Mouse (Mus musculus): Measurements from ENCODE around the gene Spry1. TPM values are rescaled to one million over a fixed set of nuclear protein-coding genes. Genes with fewer than 3 reads are reported as not detected.
A peak's percentile ranks its signal among the peaks of the same experiment; 100 is the strongest.

Spry1 gene
- total and polyA plus RNA-seq, 2 experiments from 2014 or later, result 5.5 to 40.6 TPM

- peaks cover 9% of the 10 kb centered on the region; the same call in 1 of the 2 replicates for H3K9me3 ChIP-seq (ENCODE audit: low read length)
- no peak overlapping the region for H3K9ac ChIP-seq (replicated peaks; ENCODE audit: low read length)
- no peak overlapping the region for H3K27ac ChIP-seq
- no peak overlapping the region for H3K4me2 ChIP-seq (ENCODE audit: low read depth, low read length)
- peak; percentile 64 for DNase-seq (ENCODE audit: low spot score)
- TF ChIP-seq CTCF (IDR thresholded peaks at IDR 0.05; ENCODE audit: low read depth), result no peak
- 20% methylated on average over 9 of the region's 9 CpGs for WGBS
- peak; percentile 90 for ATAC-seq
- H3K4me3 ChIP-seq (ENCODE audit: low read length), result no peak overlapping the region
- H3K27me3 ChIP-seq (ENCODE audit: insufficient read depth, low read length), result no peaks in the 10 kb centered on the region
- H3K36me3 ChIP-seq (ENCODE audit: insufficient read depth, low read length), result no peaks in the 10 kb centered on the region
- no peaks in the 10 kb centered on the region for H3K4me1 ChIP-seq (ENCODE audit: insufficient read depth, low read length)
These were observed 26.8 kb downstream of the Spry1 start for GRCm38 (mm10) chr3:37666291-37667118.

GRCm38 (mm10) chr3:37667119-37667467 lies 27.3 kb downstream of the Spry1 start:
- TF ChIP-seq CTCF (IDR thresholded peaks at IDR 0.05; ENCODE audit: low read depth), result no peak
- 23% methylated on average over 2 of the region's 2 CpGs for WGBS
- ATAC-seq (no peak), DNase-seq (ENCODE audit: low spot score) (no peak)
- Histone ChIP-seq H3K9ac (replicated peaks; ENCODE audit: low read length) (no peak overlapping the region), H3K27me3 (ENCODE audit: insufficient read depth, low read length) (no peaks in the 10 kb centered on the region), H3K36me3 (ENCODE audit: insufficient read depth, low read length) (no peaks in the 10 kb centered on the region), H3K27ac (no peak overlapping the region), H3K9me3 (ENCODE audit: low read length) (peaks cover 9% of the 10 kb centered on the region; the same call in 1 of the 2 replicates), H3K4me1 (ENCODE audit: insufficient read depth, low read length) (no peaks in the 10 kb centered on the region), H3K4me2 (ENCODE audit: low read depth, low read length) (no peak overlapping the region), H3K4me3 (ENCODE audit: low read length) (no peak overlapping the region)

GRCm38 (mm10) chr3:37667736-37668135 lies 28.0 kb downstream of the Spry1 start:
- H3K27ac ChIP-seq, result no peak overlapping the region
- no peak overlapping the region for H3K9ac ChIP-seq (replicated peaks; ENCODE audit: low read length)
- H3K4me2 ChIP-seq (ENCODE audit: low read depth, low read length), result no peak overlapping the region
- H3K4me3 ChIP-seq (ENCODE audit: low read length), result no peak overlapping the region
- no peaks in the 10 kb centered on the region for H3K27me3 ChIP-seq (ENCODE audit: insufficient read depth, low read length)
- WGBS, result 33% methylated on average over 7 of the region's 7 CpGs
- DNase-seq (ENCODE audit: low spot score) (no peak), ATAC-seq (no peak)
- TF ChIP-seq CTCF (IDR thresholded peaks at IDR 0.05; ENCODE audit: low read depth), result no peak
- H3K36me3 ChIP-seq (ENCODE audit: insufficient read depth, low read length), result no peaks in the 10 kb centered on the region
- peaks cover 9% of the 10 kb centered on the region; the same call in 1 of the 2 replicates for H3K9me3 ChIP-seq (ENCODE audit: low read length)
- H3K4me1 ChIP-seq (ENCODE audit: insufficient read depth, low read length), result no peaks in the 10 kb centered on the region

GRCm38 (mm10) chr3:37668652-37669051 lies 28.9 kb downstream of the Spry1 start:
- H3K4me2 ChIP-seq (ENCODE audit: low read depth, low read length), result no peak overlapping the region
- H3K9ac ChIP-seq (replicated peaks; ENCODE audit: low read length), result no peak overlapping the region
- H3K27ac ChIP-seq, result no peak overlapping the region
- TF ChIP-seq CTCF (IDR thresholded peaks at IDR 0.05; ENCODE audit: low read depth), result no peak
- WGBS, result 85% methylated on average over 12 of the region's 12 CpGs
- DNase-seq (ENCODE audit: low spot score) (no peak), ATAC-seq (no peak)
- peaks cover 3% of the 10 kb centered on the region; the same call in 1 of the 2 replicates for H3K4me1 ChIP-seq (ENCODE audit: insufficient read depth, low read length)
- H3K27me3 ChIP-seq (ENCODE audit: insufficient read depth, low read length), result no peaks in the 10 kb centered on the region
- no peak overlapping the region for H3K4me3 ChIP-seq (ENCODE audit: low read length)
- no peaks in the 10 kb centered on the region for H3K36me3 ChIP-seq (ENCODE audit: insufficient read depth, low read length)
- H3K9me3 ChIP-seq (ENCODE audit: low read length), result peaks cover 9% of the 10 kb centered on the region; the same call in 1 of the 2 replicates

GRCm38 (mm10) chr3:37669100-37669499 lies 29.4 kb downstream of the Spry1 start:
- H3K4me3 ChIP-seq (ENCODE audit: low read length), result no peak overlapping the region
- no peaks in the 10 kb centered on the region for H3K36me3 ChIP-seq (ENCODE audit: insufficient read depth, low read length)
- H3K27me3 ChIP-seq (ENCODE audit: insufficient read depth, low read length), result no peaks in the 10 kb centered on the region
- TF ChIP-seq CTCF (IDR thresholded peaks at IDR 0.05; ENCODE audit: low read depth), result no peak
- H3K27ac ChIP-seq, result no peak overlapping the region
- peaks cover 7% of the 10 kb centered on the region; the same call in 1 of the 2 replicates for H3K4me1 ChIP-seq (ENCODE audit: insufficient read depth, low read length)
- peaks cover 9% of the 10 kb centered on the region; the same call in 1 of the 2 replicates for H3K9me3 ChIP-seq (ENCODE audit: low read length)
- H3K9ac ChIP-seq (replicated peaks; ENCODE audit: low read length), result no peak overlapping the region
- no peak overlapping the region for H3K4me2 ChIP-seq (ENCODE audit: low read depth, low read length)
- 97% methylated on average over 20 of the region's 20 CpGs for WGBS
- no peak for DNase-seq (ENCODE audit: low spot score)
- no peak for ATAC-seq

GRCm38 (mm10) chr3:37672266-37673040 lies 32.7 kb downstream of the Spry1 start:
- 16% methylated on average over 15 of the region's 15 CpGs for WGBS
- no peaks in the 10 kb centered on the region for H3K27me3 ChIP-seq (ENCODE audit: insufficient read depth, low read length)
- no peak overlapping the region for H3K27ac ChIP-seq
- no peak overlapping the region for H3K4me3 ChIP-seq (ENCODE audit: low read length)
- TF ChIP-seq CTCF (IDR thresholded peaks at IDR 0.05; ENCODE audit: low read depth), result no peak
- H3K36me3 ChIP-seq (ENCODE audit: insufficient read depth, low read length), result no peaks in the 10 kb centered on the region
- DNase-seq (ENCODE audit: low spot score) (peak; percentile 6), ATAC-seq (0 out of 2 replicates have a peak, but pooled peaks have one; percentile 39)
- peaks cover 8% of the 10 kb centered on the region; the same call in 1 of the 2 replicates for H3K4me1 ChIP-seq (ENCODE audit: insufficient read depth, low read length)
- H3K4me2 ChIP-seq (ENCODE audit: low read depth, low read length), result no peak overlapping the region
- peaks cover 9% of the 10 kb centered on the region; the same call in 1 of the 2 replicates for H3K9me3 ChIP-seq (ENCODE audit: low read length)
- no peak overlapping the region for H3K9ac ChIP-seq (replicated peaks; ENCODE audit: low read length)
